Mouse (Mus musculus) erythroblast, embryonic 14.5 days (primary cell): ENCODE measurements around the gene Eif4b. TPM values are rescaled to one million over a fixed set of nuclear protein-coding genes. Genes with fewer than 3 reads are reported as not detected.
A peak's percentile ranks its signal among the peaks of the same experiment; 100 is the strongest.

Source experiments
- H3K27me3 ChIP-seq: 2 replicates; pipeline ENCODE4 v1.6.1; 2012; ENCODE audit warnings: inconsistent platforms; ENCODE audit not compliant: control insufficient read depth
- H3K36me3 ChIP-seq: 2 replicates; pipeline ENCODE4 v1.6.1; 2012; ENCODE audit warnings: mild to moderate bottlenecking, inconsistent platforms; ENCODE audit not compliant: control insufficient read depth
- H3K4me1 ChIP-seq: 2 replicates; pipeline ENCODE4 v1.6.1; 2012; ENCODE audit warnings: inconsistent platforms; ENCODE audit not compliant: control insufficient read depth
- H3K4me3 ChIP-seq: replicated peaks from 2 replicates; pipeline ENCODE3; 2012; ENCODE audit warnings: moderate library complexity, mild to moderate bottlenecking, inconsistent platforms
- H3K9me3 ChIP-seq: 2 replicates; pipeline ENCODE4 v1.6.1; 2012; ENCODE audit warnings: low read length, inconsistent platforms, mixed read lengths; ENCODE audit not compliant: control insufficient read depth
- GATA1 ChIP-seq: IDR thresholded peaks from 2 replicates; pipeline ENCODE4 v1.6.1; 2012; ENCODE audit warnings: low read length, inconsistent platforms, mixed read lengths
- TAL1 ChIP-seq: IDR thresholded peaks from 3 replicates; pipeline ENCODE4 v1.6.1; 2012; ENCODE audit warnings: low read length, inconsistent platforms, mixed read lengths
- polyA plus RNA-seq: library from polyadenylated mRNA; stranded (reverse); fragments of >175 nt; gene quantifications from 2 replicates; pipeline ENCODE4 v1.2.3, GENCODE M21; 2012

The Eif4b gene
- polyA plus RNA-seq, 1 experiment = 8.3 TPM

DNA sequence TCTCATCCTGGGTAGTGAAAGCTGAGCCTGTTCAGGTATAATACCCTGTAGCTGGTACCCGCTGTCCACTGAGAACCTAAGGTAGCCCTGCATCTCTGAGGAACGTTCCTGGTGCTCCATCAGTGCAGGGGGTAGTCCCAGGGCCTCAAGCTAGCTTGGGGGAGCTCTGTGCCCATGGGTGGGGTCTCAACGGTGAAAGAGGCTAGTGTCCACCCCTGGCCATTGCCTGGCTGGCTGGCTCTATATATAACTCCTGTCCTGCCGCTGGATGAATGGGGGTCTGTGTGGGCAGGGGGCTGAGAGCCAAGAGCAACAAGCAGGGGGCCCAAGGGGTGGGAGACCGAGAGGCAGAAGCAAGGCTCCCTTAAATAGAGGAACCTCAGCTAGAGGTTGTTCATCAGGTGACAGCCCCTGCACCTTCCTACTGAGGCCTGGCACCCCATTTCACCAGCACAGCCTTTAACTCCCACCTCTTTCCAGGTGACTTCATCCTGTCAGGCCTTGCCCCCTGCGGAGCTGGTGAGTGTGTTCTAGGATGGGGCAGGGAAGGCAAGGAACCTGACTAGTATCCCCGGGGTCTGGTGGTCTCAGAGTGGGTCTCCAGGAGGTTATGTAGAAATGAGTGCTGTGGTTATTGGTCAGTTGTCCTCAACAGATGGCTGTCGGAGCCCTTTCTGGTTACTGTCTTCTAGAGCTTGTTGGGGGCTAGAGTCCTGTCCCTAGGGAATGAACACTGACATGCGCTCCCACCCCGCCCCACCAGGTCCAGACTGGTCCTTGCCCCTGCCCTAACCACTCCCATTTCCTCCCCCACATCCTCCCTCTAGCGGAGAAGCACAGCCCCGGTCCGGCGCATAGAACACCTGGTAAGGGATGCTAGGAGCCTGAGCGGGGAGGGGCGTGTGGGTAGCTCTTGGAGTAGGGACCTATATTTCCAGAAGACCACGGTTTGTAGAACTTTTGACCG, 32.5 kb downstream of the Eif4b start:
- no peaks in the 10 kb centered on the region for H3K9me3 ChIP-seq
- peaks cover 70% of the 10 kb centered on the region for H3K27me3 ChIP-seq
- no peak overlapping the region for H3K4me3 ChIP-seq
- no peaks in the 10 kb centered on the region; the same call in 1 of the 2 replicates for H3K36me3 ChIP-seq
- H3K4me1 ChIP-seq = peaks cover 32% of the 10 kb centered on the region
- TF ChIP-seq TAL1 (no peak), GATA1 (no peak)

DNA sequence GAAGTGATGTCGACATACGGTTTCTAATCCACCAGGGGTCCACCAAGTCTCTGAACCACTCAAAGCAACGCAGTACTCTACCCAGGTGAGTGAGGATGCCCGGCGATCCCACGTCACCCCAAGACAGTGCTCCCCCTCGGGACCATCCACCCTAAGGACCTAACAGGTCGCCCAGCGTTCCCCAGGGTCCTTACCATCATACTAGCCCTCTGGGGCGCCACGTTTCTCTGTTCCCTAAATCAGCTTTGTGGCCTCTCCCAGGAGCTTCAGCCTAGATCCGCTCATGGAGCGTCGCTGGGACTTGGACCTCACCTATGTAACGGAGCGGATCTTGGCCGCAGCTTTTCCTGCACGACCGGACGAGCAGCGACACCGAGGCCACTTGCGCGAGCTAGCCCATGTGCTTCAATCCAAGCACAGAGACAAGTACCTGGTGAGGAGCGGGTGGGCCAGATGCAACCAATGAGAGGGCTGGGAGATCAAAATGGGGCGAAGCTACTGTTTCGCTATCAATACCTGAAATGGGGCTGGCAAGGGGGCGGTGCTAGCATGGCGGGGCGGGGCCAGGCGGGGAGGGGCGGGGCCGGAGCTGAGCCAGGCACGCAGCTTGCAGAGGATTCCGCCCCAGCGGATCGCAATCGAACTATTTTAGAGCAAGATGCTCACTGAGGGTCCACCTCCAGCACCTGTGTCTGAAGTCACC, 33.3 kb downstream of the Eif4b start:
- peaks cover 61% of the 10 kb centered on the region for H3K27me3 ChIP-seq
- H3K4me3 ChIP-seq = peak overlapping the region; percentile 50
- no peak for TF ChIP-seq TAL1
- no peak for TF ChIP-seq GATA1
- peaks cover 3% of the 10 kb centered on the region; the same call in 1 of the 2 replicates for H3K36me3 ChIP-seq
- no peaks in the 10 kb centered on the region for H3K9me3 ChIP-seq
- peaks cover 26% of the 10 kb centered on the region for H3K4me1 ChIP-seq

DNA sequence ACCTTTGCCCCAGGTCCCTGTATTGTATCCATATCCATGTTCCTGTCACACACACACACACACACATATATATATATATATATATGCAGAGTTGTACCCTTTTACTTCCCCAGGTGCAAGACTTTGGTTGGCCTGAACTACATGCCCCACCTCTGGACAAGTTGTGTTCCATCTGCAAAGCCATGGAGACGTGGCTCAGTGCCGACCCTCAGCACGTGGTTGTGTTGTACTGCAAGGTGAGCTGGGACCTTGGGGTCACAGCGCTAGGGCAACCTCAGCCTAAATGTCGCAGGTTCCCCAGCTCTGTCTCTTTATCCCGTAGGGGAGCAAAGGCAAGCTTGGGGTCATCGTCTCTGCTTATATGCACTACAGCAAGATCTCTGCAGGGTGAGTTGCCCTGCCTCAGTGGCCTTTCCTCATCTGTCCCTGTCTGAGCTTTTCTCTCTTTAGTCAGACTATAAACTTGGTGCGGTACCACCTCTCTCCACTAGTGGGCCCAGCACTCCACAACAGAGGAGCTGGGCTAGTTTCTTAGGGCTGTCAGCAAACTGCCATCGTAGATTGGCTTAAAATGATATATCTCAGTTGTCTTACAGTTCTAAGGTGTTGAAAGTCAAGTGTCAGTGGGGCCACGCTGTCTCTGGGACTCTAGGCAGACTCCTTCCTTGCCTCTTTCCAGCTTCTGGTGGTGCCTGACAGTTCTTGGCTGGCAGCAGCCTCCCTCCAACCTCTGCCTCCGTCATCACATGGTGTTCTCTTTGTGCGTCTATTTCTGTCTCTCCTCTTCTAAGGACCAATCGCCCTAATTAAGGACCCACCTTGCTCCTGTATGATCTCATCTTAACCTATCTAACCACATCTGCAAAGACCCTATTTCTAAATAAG, 34.4 kb downstream of the Eif4b start:
- no peak for TF ChIP-seq TAL1
- TF ChIP-seq GATA1 = no peak
- H3K4me1 ChIP-seq = peaks cover 26% of the 10 kb centered on the region
- no peak overlapping the region for H3K4me3 ChIP-seq
- peaks cover 51% of the 10 kb centered on the region for H3K27me3 ChIP-seq
- H3K36me3 ChIP-seq = peaks cover 3% of the 10 kb centered on the region; the same call in 1 of the 2 replicates
- no peaks in the 10 kb centered on the region for H3K9me3 ChIP-seq

DNA sequence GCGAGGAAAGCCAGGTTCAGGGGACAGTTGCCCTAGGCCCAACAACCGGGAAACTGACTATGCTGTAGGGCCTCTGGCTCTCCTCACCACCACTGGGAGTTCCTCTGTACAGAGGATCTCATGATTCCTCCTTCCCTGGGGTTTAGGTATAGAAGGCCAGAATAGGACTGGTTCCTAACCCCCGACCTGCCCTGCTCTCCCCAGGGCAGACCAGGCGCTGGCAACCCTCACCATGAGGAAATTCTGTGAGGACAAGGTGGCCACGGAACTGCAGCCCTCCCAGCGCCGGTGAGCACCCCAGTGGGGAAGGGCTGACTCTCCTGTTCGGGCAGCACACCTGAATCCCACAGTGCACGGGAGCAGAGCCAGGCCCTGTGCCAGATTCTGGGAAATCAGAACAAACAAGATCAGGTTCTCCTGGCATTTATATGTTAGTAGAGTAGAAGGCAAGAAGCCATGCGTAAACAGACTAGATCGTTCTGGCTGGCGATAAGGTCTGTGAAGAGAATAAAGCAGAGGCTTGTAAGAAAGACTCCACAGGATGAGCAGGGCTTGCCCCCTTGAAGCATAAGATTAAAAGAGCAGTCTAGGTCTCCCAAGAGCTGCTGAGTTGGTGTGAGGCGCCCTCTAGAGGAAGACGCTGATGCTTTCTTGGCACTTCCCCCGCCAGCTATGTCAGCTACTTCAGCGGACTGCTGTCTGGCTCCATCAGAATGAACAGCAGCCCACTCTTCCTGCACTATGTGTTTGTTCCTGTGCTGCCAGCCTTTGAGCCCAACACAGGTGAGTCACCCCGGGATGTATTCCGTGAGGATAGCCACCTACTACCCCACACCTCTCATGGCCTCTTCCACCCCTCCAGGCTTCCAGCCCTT, 35.3 kb downstream of the Eif4b start:
- Histone ChIP-seq H3K9me3 (no peaks in the 10 kb centered on the region), H3K4me1 (peaks cover 20% of the 10 kb centered on the region), H3K36me3 (peaks cover 3% of the 10 kb centered on the region; the same call in 1 of the 2 replicates), H3K27me3 (peaks cover 41% of the 10 kb centered on the region), H3K4me3 (no peak overlapping the region)
- TF ChIP-seq TAL1 = no peak

DNA sequence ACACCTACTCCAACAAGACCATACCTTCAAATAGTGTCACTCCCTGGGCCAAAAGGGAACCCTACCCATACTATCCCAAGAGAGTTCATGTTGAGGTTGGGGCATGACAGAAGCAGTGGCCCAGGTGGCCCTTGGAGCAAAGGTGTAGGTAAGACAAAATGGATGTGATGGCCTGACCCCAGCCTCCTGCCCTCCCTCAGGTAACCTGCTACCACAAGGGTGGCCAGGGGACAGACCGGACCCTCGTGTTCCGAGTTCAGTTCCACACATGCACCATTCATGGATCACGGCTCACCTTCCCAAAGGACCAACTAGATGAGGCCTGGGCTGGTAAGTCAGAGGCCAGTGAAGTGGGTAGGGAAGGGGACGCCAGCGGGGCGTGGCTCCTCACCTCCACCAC, 36.7 kb downstream of the Eif4b start:
- TF ChIP-seq GATA1 = no peak
- TF ChIP-seq TAL1 = no peak
- H3K27me3 ChIP-seq = peaks cover 28% of the 10 kb centered on the region
- peaks cover 19% of the 10 kb centered on the region for H3K4me1 ChIP-seq
- H3K36me3 ChIP-seq = peaks cover 3% of the 10 kb centered on the region; the same call in 1 of the 2 replicates
- H3K4me3 ChIP-seq = no peak overlapping the region
- no peaks in the 10 kb centered on the region for H3K9me3 ChIP-seq

DNA sequence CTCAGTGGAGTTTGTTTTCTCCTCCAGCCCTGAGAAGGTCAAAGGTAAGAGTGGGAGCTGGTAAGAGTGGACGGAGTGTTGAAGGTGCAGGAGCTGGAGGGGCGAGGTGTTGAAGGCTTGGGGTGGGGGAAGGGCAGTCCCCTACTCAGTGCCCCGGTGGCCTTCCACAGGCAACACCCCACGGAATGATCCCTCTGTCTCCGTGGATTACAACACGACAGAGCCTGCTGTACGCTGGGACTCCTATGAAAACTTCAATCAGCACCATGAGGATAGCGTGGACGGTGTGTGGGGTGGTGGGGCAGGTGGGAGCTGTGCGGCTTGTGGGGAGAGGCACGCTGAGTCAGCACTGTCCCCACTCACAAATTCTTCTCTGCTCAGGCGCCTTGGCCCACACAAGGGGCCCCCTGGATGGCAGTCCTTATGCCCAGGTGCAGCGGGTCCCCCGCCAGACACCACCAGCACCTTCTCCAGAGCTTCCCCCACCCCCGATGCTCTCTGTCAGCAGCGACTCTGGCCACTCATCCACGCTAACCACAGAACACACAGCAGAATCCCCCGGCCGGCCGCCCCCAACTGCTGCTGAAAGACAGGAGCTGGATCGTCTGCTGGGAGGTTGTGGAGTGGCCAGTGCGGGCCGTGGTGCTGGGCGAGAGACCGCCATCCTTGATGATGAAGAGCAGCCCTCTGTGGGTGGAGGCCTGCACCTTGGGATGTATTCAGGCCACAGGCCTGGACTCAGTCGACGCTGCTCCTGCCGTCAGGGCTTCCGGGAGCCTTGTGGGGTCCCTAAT, 37.3 kb downstream of the Eif4b start:
- Histone ChIP-seq H3K9me3 (no peaks in the 10 kb centered on the region), H3K4me1 (peaks cover 24% of the 10 kb centered on the region), H3K36me3 (peaks cover 7% of the 10 kb centered on the region), H3K4me3 (no peak overlapping the region), H3K27me3 (peaks cover 21% of the 10 kb centered on the region)
- TF ChIP-seq GATA1 (no peak), TAL1 (no peak)

DNA sequence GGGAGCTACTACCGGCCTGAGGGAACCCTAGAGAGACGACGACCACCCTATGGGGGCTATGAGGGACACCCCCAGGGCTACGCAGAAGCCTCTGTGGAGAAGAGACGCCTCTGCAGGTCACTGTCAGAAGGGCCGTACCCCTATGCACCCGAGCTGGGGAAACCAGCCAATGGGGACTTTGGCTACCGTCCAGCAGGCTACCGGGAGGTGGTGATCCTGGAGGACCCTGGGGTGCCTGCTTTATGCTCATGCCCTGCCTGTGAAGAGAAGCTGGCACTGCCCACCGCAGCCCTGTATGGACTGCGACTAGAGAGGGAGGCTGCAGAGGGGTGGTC, 37.9 kb downstream of the Eif4b start:
- no peaks in the 10 kb centered on the region for H3K9me3 ChIP-seq
- H3K27me3 ChIP-seq = peaks cover 16% of the 10 kb centered on the region
- peaks cover 12% of the 10 kb centered on the region for H3K36me3 ChIP-seq
- no peak overlapping the region for H3K4me3 ChIP-seq
- H3K4me1 ChIP-seq = peaks cover 27% of the 10 kb centered on the region
- TF ChIP-seq TAL1 = no peak
- TF ChIP-seq GATA1 = no peak

DNA sequence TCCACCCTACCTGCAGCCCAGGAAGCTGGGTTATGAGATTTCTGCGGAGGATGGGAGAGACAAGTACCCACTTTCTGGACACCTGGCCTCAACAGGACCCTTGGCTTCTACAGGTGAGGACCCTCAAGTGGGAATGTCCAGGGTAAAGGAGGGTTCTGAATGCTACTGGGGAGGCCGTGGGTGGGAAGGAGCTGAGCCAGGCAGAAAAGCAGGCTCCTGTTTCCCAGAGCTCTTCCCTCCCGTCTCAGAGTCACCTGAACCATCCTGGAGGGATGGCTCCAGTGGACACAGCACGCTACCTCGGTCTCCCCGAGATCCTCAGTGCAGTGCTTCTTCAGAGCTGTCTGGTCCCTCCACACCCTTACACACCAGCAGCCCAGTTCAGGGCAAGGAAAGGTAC, 38.6 kb downstream of the Eif4b start:
- H3K4me1 ChIP-seq = peaks cover 21% of the 10 kb centered on the region
- H3K36me3 ChIP-seq = peaks cover 19% of the 10 kb centered on the region
- H3K4me3 ChIP-seq = no peak overlapping the region
- TF ChIP-seq TAL1 (no peak), GATA1 (no peak)
- no peaks in the 10 kb centered on the region for H3K9me3 ChIP-seq
- peaks cover 9% of the 10 kb centered on the region for H3K27me3 ChIP-seq
